Mouse (Mus musculus): ENCODE results near the gene Med27. TPM values are rescaled to one million over a fixed set of nuclear protein-coding genes. Genes with fewer than 3 reads are reported as not detected.

The Med27 gene
- polyA plus RNA-seq, 1 experiment from 2014 or later = 65.9 TPM

DNA sequence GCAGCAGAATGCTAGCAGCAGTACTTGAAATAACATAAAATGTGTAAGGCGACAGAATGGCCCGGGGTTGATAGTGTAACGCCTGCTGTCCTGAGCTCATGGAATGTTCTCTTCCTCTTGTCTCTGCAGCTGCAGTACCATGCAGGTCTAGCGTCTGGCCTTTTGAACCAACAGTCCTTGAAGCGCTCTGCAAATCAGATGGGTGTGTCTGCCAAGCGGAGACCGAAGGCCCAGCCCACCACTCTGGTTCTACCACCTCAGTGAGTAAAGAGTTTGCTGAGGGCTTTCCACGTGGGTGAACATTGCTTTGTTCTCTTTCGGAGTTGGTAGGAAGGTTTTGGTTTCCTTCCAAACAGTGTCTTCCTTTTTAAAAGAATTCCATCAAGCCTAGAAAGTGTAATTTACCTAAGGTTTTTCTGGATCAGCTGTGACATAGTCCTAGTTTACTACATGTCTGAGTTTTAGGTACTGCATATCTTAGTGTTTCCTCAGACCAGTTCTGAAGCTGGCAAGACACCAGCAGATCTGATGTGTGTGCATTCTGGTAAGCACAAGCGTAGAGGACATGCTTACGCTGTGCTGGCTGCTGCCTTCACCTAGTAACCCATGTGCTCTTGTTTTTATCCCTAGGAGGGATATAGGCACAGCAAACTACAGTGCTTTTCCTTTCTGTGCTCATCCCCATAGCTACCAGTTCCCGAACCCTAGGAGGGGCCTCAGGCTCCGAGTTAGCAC lies 66.8 kb downstream of the Med27 start:
- no peaks in the 10 kb centered on the region for H3K36me3 ChIP-seq (ENCODE audit: control insufficient read depth, insufficient read depth, low read length)
- no peaks in the 10 kb centered on the region for H3K27me3 ChIP-seq (ENCODE audit: control insufficient read depth, insufficient read depth, low read length)
- WGBS = 59% methylated on average over 13 of the region's 13 CpGs
- H3K4me1 ChIP-seq (replicated peaks; ENCODE audit: control insufficient read depth, insufficient read depth, low read length) = peaks cover 8% of the 10 kb centered on the region
- H3K9ac ChIP-seq (ENCODE audit: low read length) = no peak overlapping the region
- no peak overlapping the region for H3K27ac ChIP-seq (ENCODE audit: low read depth, low read length)
- no peaks in the 10 kb centered on the region for H3K9me3 ChIP-seq (ENCODE audit: control insufficient read depth, low read length)
- H3K4me2 ChIP-seq (ENCODE audit: low read depth, low read length, severe bottlenecking) = no peak overlapping the region
- ATAC-seq (replicated peaks; ENCODE audit: low FRiP score) (no peak), DNase-seq (ENCODE audit: low spot score) (no peak)
- no peak overlapping the region for H3K4me3 ChIP-seq (ENCODE audit: low read depth, low read length)

- 91% methylated on average over 7 of the region's 7 CpGs for WGBS
- peaks cover 11% of the 10 kb centered on the region for H3K4me1 ChIP-seq (replicated peaks; ENCODE audit: control insufficient read depth, insufficient read depth, low read length)
Observed at GRCm38 (mm10) chr2:29414852-29415473, 68.3 kb downstream of the Med27 start.

DNA sequence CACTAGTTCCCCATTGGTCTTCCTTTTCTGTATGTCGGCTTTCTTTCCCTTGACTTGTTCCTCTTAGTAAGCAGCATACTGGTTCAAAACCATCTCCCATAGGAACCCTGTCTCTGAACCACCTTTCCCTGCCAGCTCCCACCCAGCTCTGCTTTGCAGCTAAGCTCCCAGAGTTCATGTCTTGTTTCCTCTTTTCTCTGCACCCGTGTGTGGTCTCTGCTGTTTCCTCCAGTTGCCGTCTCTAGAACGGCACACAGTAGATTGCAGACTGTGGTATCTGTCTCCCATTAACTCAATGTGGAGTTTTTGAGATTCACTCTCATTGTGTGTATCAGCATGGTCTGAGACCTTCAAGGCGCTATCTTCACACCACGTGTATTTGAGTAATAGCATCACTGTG lies 71.9 kb downstream of the Med27 start:
- H3K4me1 ChIP-seq (replicated peaks; ENCODE audit: control insufficient read depth, insufficient read depth, low read length) = peaks cover 12% of the 10 kb centered on the region; the same call in 1 of the 2 replicates

More at GRCm38 (mm10) chr2:29414852-29415473, 68.3 kb downstream of the Med27 start:
- Histone ChIP-seq H3K9me3 (ENCODE audit: control insufficient read depth, low read length) (no peaks in the 10 kb centered on the region), H3K36me3 (ENCODE audit: control insufficient read depth, insufficient read depth, low read length) (no peaks in the 10 kb centered on the region), H3K9ac (ENCODE audit: low read length) (no peak overlapping the region), H3K4me3 (ENCODE audit: low read depth, low read length) (no peak overlapping the region), H3K4me2 (ENCODE audit: low read depth, low read length, severe bottlenecking) (no peak overlapping the region), H3K27me3 (ENCODE audit: control insufficient read depth, insufficient read depth, low read length) (no peaks in the 10 kb centered on the region), H3K27ac (ENCODE audit: low read depth, low read length) (no peak overlapping the region)
- ATAC-seq (replicated peaks; ENCODE audit: low FRiP score) = no peak
- DNase-seq (ENCODE audit: low spot score) = no peak

GRCm38 (mm10) chr2:29419434-29419833 lies 72.8 kb downstream of the Med27 start:
- H3K27me3 ChIP-seq (ENCODE audit: control insufficient read depth, insufficient read depth, low read length) = no peaks in the 10 kb centered on the region
- ATAC-seq (replicated peaks; ENCODE audit: low FRiP score) = no peak
- peaks cover 12% of the 10 kb centered on the region; the same call in 1 of the 2 replicates for H3K4me1 ChIP-seq (replicated peaks; ENCODE audit: control insufficient read depth, insufficient read depth, low read length)
- H3K9ac ChIP-seq (ENCODE audit: low read length) = no peak overlapping the region
- WGBS = 16% methylated on average over 5 of the region's 5 CpGs
- H3K36me3 ChIP-seq (ENCODE audit: control insufficient read depth, insufficient read depth, low read length) = no peaks in the 10 kb centered on the region
- H3K4me3 ChIP-seq (ENCODE audit: low read depth, low read length) = no peak overlapping the region
- DNase-seq (ENCODE audit: low spot score) = no peak
- no peaks in the 10 kb centered on the region for H3K9me3 ChIP-seq (ENCODE audit: control insufficient read depth, low read length)
- H3K4me2 ChIP-seq (ENCODE audit: low read depth, low read length, severe bottlenecking) = no peak overlapping the region
- no peak overlapping the region for H3K27ac ChIP-seq (ENCODE audit: low read depth, low read length)

More for the DNA sequence above, 71.9 kb downstream of the Med27 start:
- Histone ChIP-seq H3K9me3 (ENCODE audit: control insufficient read depth, low read length) (no peaks in the 10 kb centered on the region), H3K4me3 (ENCODE audit: low read depth, low read length) (no peak overlapping the region), H3K27ac (ENCODE audit: low read depth, low read length) (no peak overlapping the region), H3K27me3 (ENCODE audit: control insufficient read depth, insufficient read depth, low read length) (no peaks in the 10 kb centered on the region), H3K36me3 (ENCODE audit: control insufficient read depth, insufficient read depth, low read length) (no peaks in the 10 kb centered on the region), H3K9ac (ENCODE audit: low read length) (no peak overlapping the region), H3K4me2 (ENCODE audit: low read depth, low read length, severe bottlenecking) (no peak overlapping the region)
- WGBS = 70% methylated on average over 6 of the region's 6 CpGs
- no peak for ATAC-seq (replicated peaks; ENCODE audit: low FRiP score)
- no peak for DNase-seq (ENCODE audit: low spot score)

DNA sequence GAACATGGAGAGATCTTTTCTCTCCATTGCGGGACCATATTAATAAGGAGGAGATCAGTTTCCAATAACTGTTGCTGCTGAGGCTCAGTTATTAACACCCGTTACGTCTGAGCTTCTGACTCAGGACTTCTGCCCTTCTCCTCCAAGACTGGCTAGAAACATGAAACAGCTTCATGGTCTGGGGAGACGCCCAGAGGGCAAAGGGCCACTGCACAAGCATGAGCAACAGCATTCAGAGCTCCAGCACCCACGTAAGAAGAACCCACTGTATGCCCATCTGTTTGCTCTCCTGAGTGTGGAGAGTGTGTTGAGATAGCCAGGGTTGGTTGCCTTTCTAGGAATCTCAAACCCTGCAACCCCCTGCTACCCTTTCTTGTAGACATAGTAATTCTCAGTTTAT lies 73.3 kb downstream of the Med27 start:
- no peaks in the 10 kb centered on the region for H3K36me3 ChIP-seq (ENCODE audit: control insufficient read depth, insufficient read depth, low read length)
- H3K9ac ChIP-seq (ENCODE audit: low read length) = no peak overlapping the region
- no peak overlapping the region for H3K4me2 ChIP-seq (ENCODE audit: low read depth, low read length, severe bottlenecking)
- H3K27me3 ChIP-seq (ENCODE audit: control insufficient read depth, insufficient read depth, low read length) = no peaks in the 10 kb centered on the region
- WGBS = 71% methylated on average over 5 of the region's 5 CpGs
- H3K9me3 ChIP-seq (ENCODE audit: control insufficient read depth, low read length) = no peaks in the 10 kb centered on the region
- peaks cover 12% of the 10 kb centered on the region; the same call in 1 of the 2 replicates for H3K4me1 ChIP-seq (replicated peaks; ENCODE audit: control insufficient read depth, insufficient read depth, low read length)
- H3K4me3 ChIP-seq (ENCODE audit: low read depth, low read length) = no peak overlapping the region
- no peak for DNase-seq (ENCODE audit: low spot score)
- no peak overlapping the region for H3K27ac ChIP-seq (ENCODE audit: low read depth, low read length)
- ATAC-seq (replicated peaks; ENCODE audit: low FRiP score) = no peak

DNA sequence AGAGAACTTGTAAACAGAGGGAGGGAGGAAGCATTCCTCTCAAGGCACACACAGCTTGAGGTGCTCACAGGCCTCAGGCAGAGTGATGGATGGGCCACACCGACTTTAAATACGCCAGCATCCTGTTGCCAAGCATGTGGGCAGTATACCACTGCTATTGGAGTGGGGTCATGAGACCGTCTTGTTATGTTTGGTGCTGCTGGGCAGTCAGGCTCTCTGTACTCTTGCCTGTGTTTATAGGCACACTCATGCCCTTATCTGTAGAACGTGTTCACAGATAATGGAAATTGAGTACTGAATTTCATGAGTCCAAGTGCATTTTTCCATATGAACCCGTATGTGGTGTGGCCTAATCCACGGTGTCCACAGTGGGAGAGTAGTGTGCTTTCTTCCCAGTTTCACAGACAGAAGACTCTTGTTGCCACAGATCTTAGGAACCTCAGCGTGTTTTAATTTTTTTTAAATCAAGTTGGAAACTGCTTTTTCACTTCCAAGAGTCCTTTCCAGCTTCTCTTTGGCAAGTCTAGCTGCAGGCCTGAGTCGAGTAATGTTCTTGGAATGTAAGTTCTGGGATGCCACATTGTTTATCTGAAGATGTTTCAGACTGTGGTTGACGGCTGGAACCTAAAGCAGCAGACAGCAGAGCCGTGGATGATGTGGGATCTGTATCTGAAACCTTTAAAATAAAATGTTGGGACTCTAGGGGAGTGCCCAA lies 75.7 kb downstream of the Med27 start:
- 89% methylated on average over 10 of the region's 10 CpGs for WGBS
- ATAC-seq (replicated peaks; ENCODE audit: low FRiP score) = no peak
- Histone ChIP-seq H3K4me2 (ENCODE audit: low read depth, low read length, severe bottlenecking) (no peak overlapping the region), H3K9me3 (ENCODE audit: control insufficient read depth, low read length) (no peaks in the 10 kb centered on the region), H3K27me3 (ENCODE audit: control insufficient read depth, insufficient read depth, low read length) (no peaks in the 10 kb centered on the region), H3K4me3 (ENCODE audit: low read depth, low read length) (no peak overlapping the region), H3K36me3 (ENCODE audit: control insufficient read depth, insufficient read depth, low read length) (no peaks in the 10 kb centered on the region), H3K9ac (ENCODE audit: low read length) (no peak overlapping the region), H3K27ac (ENCODE audit: low read depth, low read length) (no peak overlapping the region), H3K4me1 (replicated peaks; ENCODE audit: control insufficient read depth, insufficient read depth, low read length) (peaks cover 12% of the 10 kb centered on the region; the same call in 1 of the 2 replicates)
- no peak for DNase-seq (ENCODE audit: low spot score)

- WGBS = 75% methylated on average over 3 of the region's 3 CpGs
- DNase-seq (ENCODE audit: low spot score) = no peak
- no peaks in the 10 kb centered on the region for H3K27me3 ChIP-seq (ENCODE audit: control insufficient read depth, insufficient read depth, low read length)
- H3K4me1 ChIP-seq (replicated peaks; ENCODE audit: control insufficient read depth, insufficient read depth, low read length) = peaks cover 10% of the 10 kb centered on the region; the same call in 1 of the 2 replicates
- H3K4me2 ChIP-seq (ENCODE audit: low read depth, low read length, severe bottlenecking) = no peak overlapping the region
- no peak overlapping the region for H3K4me3 ChIP-seq (ENCODE audit: low read depth, low read length)
- no peaks in the 10 kb centered on the region for H3K36me3 ChIP-seq (ENCODE audit: control insufficient read depth, insufficient read depth, low read length)
- no peak for ATAC-seq (replicated peaks; ENCODE audit: low FRiP score)
- no peak overlapping the region for H3K27ac ChIP-seq (ENCODE audit: low read depth, low read length)
- no peaks in the 10 kb centered on the region for H3K9me3 ChIP-seq (ENCODE audit: control insufficient read depth, low read length)
- no peak overlapping the region for H3K9ac ChIP-seq (ENCODE audit: low read length)
Observed at GRCm38 (mm10) chr2:29423059-29423458, 76.4 kb downstream of the Med27 start.

DNA sequence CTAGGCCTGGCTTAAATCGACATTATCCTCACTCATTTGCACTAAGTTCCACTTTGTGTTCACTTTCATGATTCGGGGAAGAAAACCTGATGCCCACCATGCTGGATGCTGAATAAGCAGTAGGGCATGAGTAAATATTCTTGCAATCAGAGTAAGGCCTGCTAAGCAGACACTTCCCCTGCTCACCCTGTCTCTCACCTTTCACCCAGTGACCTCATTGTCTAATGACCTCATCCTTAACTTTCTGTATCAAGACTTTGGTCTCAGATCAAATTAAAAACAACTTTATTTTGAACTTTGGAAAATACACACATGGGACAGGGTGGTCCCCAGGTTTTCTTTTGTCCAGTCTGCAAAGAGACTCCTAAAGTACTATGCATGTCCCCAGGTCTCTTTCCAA lies 78.8 kb downstream of the Med27 start:
- Histone ChIP-seq H3K4me3 (ENCODE audit: low read depth, low read length) (no peak overlapping the region), H3K27me3 (ENCODE audit: control insufficient read depth, insufficient read depth, low read length) (no peaks in the 10 kb centered on the region), H3K27ac (ENCODE audit: low read depth, low read length) (no peak overlapping the region), H3K36me3 (ENCODE audit: control insufficient read depth, insufficient read depth, low read length) (no peaks in the 10 kb centered on the region), H3K4me2 (ENCODE audit: low read depth, low read length, severe bottlenecking) (no peak overlapping the region), H3K9me3 (ENCODE audit: control insufficient read depth, low read length) (no peaks in the 10 kb centered on the region), H3K4me1 (replicated peaks; ENCODE audit: control insufficient read depth, insufficient read depth, low read length) (peaks cover 8% of the 10 kb centered on the region; the same call in 1 of the 2 replicates), H3K9ac (ENCODE audit: low read length) (no peak overlapping the region)
- ATAC-seq (replicated peaks; ENCODE audit: low FRiP score) (no peak), DNase-seq (ENCODE audit: low spot score) (no peak)
- WGBS = 82% methylated on average over 2 of the region's 2 CpGs
